22 mouse cellular contexts compared by ENCODE assay signal in genomic region chr14:48566596-48566995, GRCm38 (mm10).
DNase-seq lines count a peak whose midpoint lies in the region; ATAC-seq and TF ChIP-seq lines count a peak whose summit lies in the region.
"Had no signal": no experiment of that assay in that cellular context is flagged by ENCODE, and none has a peak within 500 bp of the region (broad histone marks: within the 10 kb centered on the region; RNA-seq: fewer than 3 reads in every experiment).

No protein-coding gene starts in this region.

- no peaks in the 10 kb centered on the region for H3K27me3 ChIP-seq in heart, embryonic 12.5 days (replicated peaks)
- H3K27me3 ChIP-seq in kidney, embryonic 15.5 days: no peaks in the 10 kb centered on the region
- no peaks in the 10 kb centered on the region for H3K27me3 ChIP-seq in kidney, postnatal 0 days (ENCODE audit: insufficient read depth, low read length)
- no peaks in the 10 kb centered on the region for H3K27me3 ChIP-seq in kidney, adult 2 months (replicated peaks; ENCODE audit: control insufficient read depth, insufficient read depth, low read length)
- H3K27me3 ChIP-seq: embryonic facial prominence, embryonic 13.5 days; embryonic facial prominence, embryonic 15.5 days had no signal

- no peaks in the 10 kb centered on the region for H3K36me3 ChIP-seq in heart, embryonic 12.5 days
- H3K36me3 ChIP-seq in kidney, embryonic 15.5 days: no peaks in the 10 kb centered on the region
- no peaks in the 10 kb centered on the region for H3K36me3 ChIP-seq in kidney, postnatal 0 days (ENCODE audit: insufficient read depth, low read length)
- H3K36me3 ChIP-seq in kidney, adult 2 months (ENCODE audit: control insufficient read depth, insufficient read depth, low read length): no peaks in the 10 kb centered on the region
- H3K36me3 ChIP-seq: embryonic facial prominence, embryonic 13.5 days; embryonic facial prominence, embryonic 15.5 days; forebrain, embryonic 10.5 days; forebrain, embryonic 12.5 days had no signal

- ATAC-seq in heart, embryonic 12.5 days (ENCODE audit: insufficient number of reproducible peaks, low FRiP score): no peak
- peak; percentile 71; the same call in 1 of the 2 replicates for ATAC-seq in kidney, embryonic 15.5 days (replicated peaks; ENCODE audit: low FRiP score)
- no peak for ATAC-seq in kidney, postnatal 0 days (replicated peaks; ENCODE audit: low FRiP score, low read depth)
- ATAC-seq: forebrain, embryonic 14.5 days; forebrain, embryonic 16.5 days had no signal

- 62% methylated on average over 7 of the region's 7 CpGs for WGBS in heart, embryonic 12.5 days
- WGBS in kidney, embryonic 15.5 days: 26% methylated on average over 7 of the region's 7 CpGs
- whole genome bisulfite sequencing in kidney, postnatal 0 days: 25% methylated on average over 7 of the region's 7 CpGs
- 33% methylated on average over 7 of the region's 7 CpGs for WGBS in kidney, adult 2 months

- TF ChIP-seq POLR2A in kidney, adult 2 months (IDR thresholded peaks at IDR 0.05; ENCODE audit: low read depth, low read length): no peak

- DNase-seq in heart, adult 11 months: peak; percentile 59
- DNase-seq in kidney, postnatal 14 days: no peak
- peak; percentile 73 for DNase-seq in kidney, postnatal 0 days (ENCODE audit: low spot score)
- no peak for DNase-seq in kidney, adult 2 months
- DNase-seq: adrenal gland, adult 2 months; adrenal gland, postnatal 10 days; adrenal gland, postnatal 25 days; cerebellum, adult 11 months; cerebellum, adult 18-20 months; cerebellum, adult 8-10 months; cerebellum, adult 9-11 months; cerebellum, postnatal 14 days; cerebellum, postnatal 36 days had no signal

- no peaks in the 10 kb centered on the region for H3K9me3 ChIP-seq in heart, embryonic 12.5 days (replicated peaks)
- H3K9me3 ChIP-seq in kidney, embryonic 15.5 days (replicated peaks): no peaks in the 10 kb centered on the region
- no peaks in the 10 kb centered on the region for H3K9me3 ChIP-seq in kidney, postnatal 0 days (replicated peaks; ENCODE audit: low read length)
- H3K9me3 ChIP-seq: embryonic facial prominence, embryonic 13.5 days; embryonic facial prominence, embryonic 15.5 days; forebrain, embryonic 10.5 days; forebrain, embryonic 12.5 days had no signal

- peaks cover 4% of the 10 kb centered on the region; the same call in 1 of the 2 replicates for H3K4me1 ChIP-seq in heart, embryonic 12.5 days (replicated peaks)
- peaks cover 36% of the 10 kb centered on the region for H3K4me1 ChIP-seq in kidney, embryonic 15.5 days
- H3K4me1 ChIP-seq in kidney, postnatal 0 days (replicated peaks; ENCODE audit: insufficient read depth, low read length): no peaks in the 10 kb centered on the region
- H3K4me1 ChIP-seq in kidney, adult 2 months (ENCODE audit: control insufficient read depth, insufficient read depth, low read length): no peaks in the 10 kb centered on the region
- H3K4me1 ChIP-seq: embryonic facial prominence, embryonic 13.5 days; embryonic facial prominence, embryonic 15.5 days; forebrain, embryonic 10.5 days; forebrain, embryonic 12.5 days had no signal

- no peak for TF ChIP-seq CTCF in kidney, postnatal 0 days (IDR thresholded peaks at IDR 0.05; ENCODE audit: low read depth)
- TF ChIP-seq CTCF in kidney, adult 2 months (conservative IDR thresholded peaks at IDR 0.05; ENCODE audit: insufficient read depth, insufficient read length, low read depth, low read length): no peak

- no peak overlapping the region for H3K9ac ChIP-seq in heart, embryonic 12.5 days
- no peak overlapping the region for H3K9ac ChIP-seq in kidney, embryonic 15.5 days
- no peak overlapping the region for H3K9ac ChIP-seq in kidney, postnatal 0 days (ENCODE audit: low read depth, low read length)
- H3K9ac ChIP-seq: embryonic facial prominence, embryonic 13.5 days; embryonic facial prominence, embryonic 15.5 days; forebrain, embryonic 12.5 days had no signal

- no peak overlapping the region for H3K4me3 ChIP-seq in heart, embryonic 12.5 days
- no peak overlapping the region for H3K4me3 ChIP-seq in kidney, embryonic 15.5 days (replicated peaks)
- no peak overlapping the region for H3K4me3 ChIP-seq in kidney, postnatal 0 days (replicated peaks; ENCODE audit: low read depth, low read length)
- H3K4me3 ChIP-seq in kidney, adult 2 months (ENCODE audit: insufficient read depth, low read depth, low read length): no peak overlapping the region
- H3K4me3 ChIP-seq: embryonic facial prominence, embryonic 13.5 days; embryonic facial prominence, embryonic 15.5 days; erythroblast, embryonic 14.5 days; forebrain, embryonic 10.5 days; forebrain, embryonic 12.5 days had no signal

- H3K4me2 ChIP-seq in heart, embryonic 12.5 days: no peak overlapping the region
- H3K4me2 ChIP-seq in kidney, embryonic 15.5 days: no peak overlapping the region
- H3K4me2 ChIP-seq in kidney, postnatal 0 days (ENCODE audit: low read length): no peak overlapping the region
- H3K4me2 ChIP-seq: embryonic facial prominence, embryonic 13.5 days; embryonic facial prominence, embryonic 15.5 days; forebrain, embryonic 12.5 days had no signal

- H3K27ac ChIP-seq in heart, embryonic 12.5 days (ENCODE audit: poor library complexity, severe bottlenecking): no peak overlapping the region
- no peak overlapping the region for H3K27ac ChIP-seq in kidney, embryonic 15.5 days
- H3K27ac ChIP-seq in kidney, postnatal 0 days: no peak overlapping the region
- no peak overlapping the region for H3K27ac ChIP-seq in kidney, adult 2 months (ENCODE audit: insufficient read depth, low read depth, low read length)
- H3K27ac ChIP-seq: embryonic facial prominence, embryonic 13.5 days; embryonic facial prominence, embryonic 15.5 days; forebrain, embryonic 10.5 days; forebrain, embryonic 12.5 days had no signal

Comparison
In these comparisons a context has a peak if more than half of its experiments do, and no peak if none do; other contexts are left out.
1. DNase-seq: peak in heart, adult 11 months (single experiment) and kidney, postnatal 0 days (single experiment); none in kidney, postnatal 14 days (single experiment) and kidney, adult 2 months (single experiment).